Mouse (Mus musculus) liver, embryonic 11.5 days (tissue): Measurements from ENCODE around the gene A630001G21Rik. TPM values are rescaled to one million over a fixed set of nuclear protein-coding genes. Genes with fewer than 3 reads are reported as not detected.
"Not testable (repeated sequence)": the region's sequence is repeated elsewhere in the genome, so short reads cannot be mapped to it uniquely, and the experiment has no call there.

Source experiments
- ATAC-seq: fragments of 200-750 bp; cut with Nextera tagmentation; replicated peaks from 2 replicates; pipeline ENCODE4 v1.8.0; 2017; ENCODE audit warnings: moderate number of reproducible peaks, mild to moderate bottlenecking, moderate TSS enrichment, moderate library complexity; ENCODE audit not compliant: low FRiP score
- DNase-seq: peaks from one replicate; pipeline ENCODE4 v3.0.0-alpha.2; 2017; ENCODE audit warnings: low spot score
- H3K27ac ChIP-seq: fragments of 300-500 bp; sonication (generic); 2 replicates; pipeline ENCODE4 v1.5.1; 2014; ENCODE audit warnings: mild to moderate bottlenecking, low read depth, low read length, control low read depth
- H3K27me3 ChIP-seq: fragments of 300-500 bp; sonication (generic); replicated peaks from 2 replicates; pipeline ENCODE4 v1.6.1; 2014; ENCODE audit warnings: low read length, mixed read lengths; ENCODE audit not compliant: control insufficient read depth, insufficient read depth
- H3K36me3 ChIP-seq: fragments of 300-500 bp; sonication (generic); 2 replicates; pipeline ENCODE4 v1.6.1; 2014; ENCODE audit warnings: mild to moderate bottlenecking, low read length, moderate library complexity, mixed read lengths; ENCODE audit not compliant: control insufficient read depth, insufficient read depth
- H3K4me1 ChIP-seq: fragments of 300-500 bp; sonication (generic); replicated peaks from 2 replicates; pipeline ENCODE4 v1.6.1; 2014; ENCODE audit warnings: low read length, mixed read lengths; ENCODE audit not compliant: control insufficient read depth, insufficient read depth
- H3K4me2 ChIP-seq: fragments of 300-500 bp; sonication (generic); 2 replicates; pipeline ENCODE4 v1.6.1; 2014; ENCODE audit warnings: mild to moderate bottlenecking, control low read depth, moderate library complexity
- H3K4me3 ChIP-seq: fragments of 300-500 bp; sonication (generic); 2 replicates; pipeline ENCODE4 v1.5.1; 2014; ENCODE audit warnings: low read depth, low read length, control low read depth
- H3K9ac ChIP-seq: fragments of 300-500 bp; sonication (generic); 2 replicates; pipeline ENCODE4 v1.6.1; 2014; ENCODE audit warnings: low read depth, low read length, control low read depth
- H3K9me3 ChIP-seq: fragments of 300-500 bp; sonication (generic); 2 replicates; pipeline ENCODE4 v1.6.1; 2016; ENCODE audit warnings: low read length, inconsistent platforms, mixed read lengths; ENCODE audit not compliant: control insufficient read depth
- WGBS: fragments of 180-500 bp; shearing (Covaris S2); extraction: QIAGEN DNeasy Blood & Tissue Kit; methylation state at CpG from one replicate; pipeline ENCODE4 v1.1.7; 2014; 5-methylcytosine and 5-hydroxymethylcytosine counted together
- polyA plus RNA-seq: library from polyadenylated mRNA; unstranded; fragments of >200 nt; fragmentation: Nextera tagmentation; extraction: Ambion mirVana; gene quantifications from 2 replicates; pipeline ENCODE4 v1.2.1, GENCODE M21; 2014

The A630001G21Rik gene
- polyA plus RNA-seq, result 3.2 and 3.5 TPM in 2 replicates

DNA sequence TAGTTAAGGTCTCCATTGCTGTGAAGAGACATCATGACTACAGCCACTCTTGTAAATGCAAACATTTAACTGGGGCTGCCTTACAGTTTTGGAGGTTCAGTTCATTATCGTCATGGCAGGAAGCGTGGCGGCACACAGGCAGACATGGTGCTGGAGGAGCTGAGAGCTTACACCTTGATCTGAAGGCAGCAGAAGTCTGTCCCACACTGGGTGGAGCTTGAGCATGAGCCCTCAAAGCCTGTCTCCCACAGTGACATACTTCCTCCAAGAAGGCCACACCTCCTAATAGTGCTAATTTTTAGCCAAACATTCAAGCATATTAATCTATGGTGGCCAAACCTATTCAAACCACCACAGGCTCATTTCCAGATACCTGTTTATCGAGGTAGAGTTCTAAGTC is at the start of gene A630001G21Rik:
Gene A630001G21Rik (minus strand): TSS at position 208 of the 400 bp plus-strand sequence.
- no peak within 1 kb of the TSS for H3K9ac ChIP-seq
- no peak for DNase-seq
- no peak within 1 kb of the TSS for H3K4me3 ChIP-seq
- ATAC-seq, result no peak
- no peak within 1 kb of the TSS for H3K27ac ChIP-seq
- no peaks in the 10 kb centered on the region for H3K36me3 ChIP-seq
- WGBS, result 88% methylated on average over 4 of the region's 4 CpGs
- H3K4me2 ChIP-seq, result no peak within 1 kb of the TSS
- H3K4me1 ChIP-seq, result no peaks in the 10 kb centered on the region
- no peaks in the 10 kb centered on the region for H3K27me3 ChIP-seq
- H3K9me3 ChIP-seq, result no peaks in the 10 kb centered on the region

DNA sequence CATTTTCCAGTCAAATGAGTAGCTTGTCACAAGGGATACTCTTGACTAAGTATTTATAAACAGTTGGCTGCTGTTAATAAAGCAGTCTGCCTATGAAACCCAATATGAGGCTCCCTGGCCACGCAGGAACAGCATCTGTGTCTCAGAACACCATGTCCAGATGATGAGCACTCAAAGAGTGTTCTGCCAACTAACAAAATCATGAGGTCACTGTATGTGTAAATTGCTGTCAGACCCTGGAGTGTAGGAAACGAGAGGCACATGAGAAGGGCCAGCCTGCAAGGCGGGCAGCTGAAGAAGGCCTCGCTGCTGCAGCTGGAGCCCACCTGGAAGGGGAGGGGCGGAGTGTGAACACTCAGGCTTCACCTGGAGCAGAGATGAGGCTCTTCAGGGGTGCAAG is 48.7 kb upstream of the A630001G21Rik start:
- Histone ChIP-seq H3K36me3 (0 out of 2 replicates have a peak, but pooled peaks cover 5% of the 10 kb centered on the region), H3K4me2 (no peak overlapping the region), H3K9me3 (no peaks in the 10 kb centered on the region), H3K27ac (no peak overlapping the region), H3K4me3 (no peak overlapping the region), H3K27me3 (no peaks in the 10 kb centered on the region), H3K9ac (no peak overlapping the region), H3K4me1 (no peaks in the 10 kb centered on the region)
- DNase-seq, result no peak
- 91% methylated on average over 5 of the region's 5 CpGs for WGBS
- ATAC-seq, result no peak

DNA sequence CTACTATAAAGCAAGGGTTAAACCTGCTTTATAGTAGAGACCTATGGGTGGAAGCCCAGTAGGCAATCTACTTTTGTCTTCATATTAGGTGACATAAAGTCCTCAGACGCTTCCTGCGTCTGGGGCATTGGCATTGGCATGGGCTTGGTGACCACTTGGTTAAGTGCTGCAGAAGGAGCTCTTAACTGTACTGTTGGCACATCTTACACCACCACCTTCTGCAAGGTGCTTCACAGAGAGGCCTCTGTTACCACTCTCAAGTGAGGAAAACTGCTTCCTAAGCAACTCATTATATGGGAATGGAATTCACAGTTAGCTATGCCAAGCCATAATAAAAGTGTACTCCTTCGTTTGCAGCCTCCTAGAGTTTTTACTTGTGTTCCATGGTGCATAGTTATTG is 46.5 kb upstream of the A630001G21Rik start:
- Histone ChIP-seq H3K4me1 (no peaks in the 10 kb centered on the region), H3K4me3 (no peak overlapping the region), H3K9ac (no peak overlapping the region), H3K4me2 (no peak overlapping the region), H3K27me3 (no peaks in the 10 kb centered on the region), H3K27ac (no peak overlapping the region), H3K36me3 (peaks cover 12% of the 10 kb centered on the region), H3K9me3 (no peaks in the 10 kb centered on the region)
- 91% methylated on average over 3 of the region's 3 CpGs for WGBS
- ATAC-seq (no peak), DNase-seq (no peak)

DNA sequence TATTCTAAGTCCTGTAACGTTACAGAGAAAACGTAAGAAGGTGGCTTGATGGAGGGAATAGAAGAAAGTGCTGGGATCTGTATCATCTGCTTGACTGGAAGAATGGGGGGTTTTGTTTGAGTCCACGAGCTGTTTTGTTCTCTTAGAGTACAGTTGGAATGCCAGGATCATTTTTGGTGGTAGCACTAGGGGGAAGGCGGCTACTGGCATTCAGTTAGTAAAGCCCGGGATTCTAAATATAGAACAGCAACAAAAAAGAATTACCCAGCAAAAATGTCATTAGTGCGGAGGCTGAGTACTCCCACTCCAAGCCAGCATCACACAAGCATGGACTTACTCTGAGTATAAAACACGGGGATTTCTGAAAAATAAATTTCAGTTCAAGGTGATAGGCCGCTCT is 43.8 kb upstream of the A630001G21Rik start:
- Histone ChIP-seq H3K9ac (no peak overlapping the region), H3K4me1 (no peaks in the 10 kb centered on the region), H3K36me3 (peaks cover 21% of the 10 kb centered on the region), H3K9me3 (no peaks in the 10 kb centered on the region), H3K4me3 (no peak overlapping the region), H3K4me2 (no peak overlapping the region), H3K27me3 (no peaks in the 10 kb centered on the region), H3K27ac (no peak overlapping the region)
- 92% methylated on average over 8 of the region's 8 CpGs for WGBS
- DNase-seq (no peak), ATAC-seq (no peak)

DNA sequence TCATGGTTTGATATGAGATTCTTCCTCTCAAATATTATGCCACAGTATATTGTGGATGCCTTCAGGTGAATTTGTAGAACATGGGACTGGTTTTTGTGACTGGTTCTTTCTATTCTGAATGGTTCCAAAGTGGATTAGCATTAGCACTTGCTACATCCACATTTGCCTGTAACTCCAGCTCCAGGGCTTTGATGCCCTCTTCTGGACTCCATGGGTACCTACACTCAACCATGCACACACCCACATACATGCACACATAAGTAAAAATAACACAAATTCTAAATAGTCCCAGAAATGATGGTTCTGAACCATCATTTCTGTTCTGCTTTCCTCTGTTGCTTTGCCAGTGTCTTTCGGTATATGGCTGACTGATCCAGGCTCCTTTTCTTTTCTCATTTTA is 41.3 kb upstream of the A630001G21Rik start:
- no peaks in the 10 kb centered on the region for H3K27me3 ChIP-seq

DNA sequence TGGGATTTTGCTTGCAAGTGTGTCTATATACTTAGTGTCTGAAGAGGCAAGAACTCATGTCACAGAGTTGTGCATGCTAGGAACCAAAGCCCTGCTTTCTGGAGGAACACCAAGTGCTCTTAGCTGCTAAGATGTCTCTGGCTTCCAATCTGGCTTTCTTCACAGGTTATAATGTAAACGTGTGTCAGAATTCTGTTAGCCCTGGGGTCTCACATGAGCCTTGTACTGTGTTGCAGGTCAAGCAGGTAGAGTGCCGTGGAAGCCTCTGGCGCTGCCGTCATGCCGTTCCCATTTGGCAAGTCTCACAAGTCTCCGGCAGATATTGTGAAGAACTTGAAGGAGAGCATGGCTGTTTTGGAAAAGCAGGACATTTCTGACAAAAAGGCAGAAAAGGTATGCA is 39.7 kb upstream of the A630001G21Rik start:
- no peaks in the 10 kb centered on the region for H3K9me3 ChIP-seq
- no peaks in the 10 kb centered on the region for H3K27me3 ChIP-seq
- H3K36me3 ChIP-seq, result peaks cover 21% of the 10 kb centered on the region
- ATAC-seq, result no peak
- H3K4me3 ChIP-seq, result no peak overlapping the region
- no peak overlapping the region for H3K27ac ChIP-seq
- DNase-seq, result no peak
- H3K4me2 ChIP-seq, result no peak overlapping the region
- H3K9ac ChIP-seq, result no peak overlapping the region
- whole genome bisulfite sequencing, result 93% methylated on average over 6 of the region's 6 CpGs
- H3K4me1 ChIP-seq, result peaks cover 7% of the 10 kb centered on the region

More for the DNA sequence above, 41.3 kb upstream of the A630001G21Rik start:
- Histone ChIP-seq H3K27ac (no peak overlapping the region), H3K4me1 (no peaks in the 10 kb centered on the region), H3K9me3 (no peaks in the 10 kb centered on the region), H3K4me3 (no peak overlapping the region), H3K4me2 (no peak overlapping the region), H3K9ac (no peak overlapping the region), H3K36me3 (peaks cover 21% of the 10 kb centered on the region)
- WGBS, result 94% methylated on average over 1 of the region's 1 CpGs
- DNase-seq (no peak), ATAC-seq (no peak)

DNA sequence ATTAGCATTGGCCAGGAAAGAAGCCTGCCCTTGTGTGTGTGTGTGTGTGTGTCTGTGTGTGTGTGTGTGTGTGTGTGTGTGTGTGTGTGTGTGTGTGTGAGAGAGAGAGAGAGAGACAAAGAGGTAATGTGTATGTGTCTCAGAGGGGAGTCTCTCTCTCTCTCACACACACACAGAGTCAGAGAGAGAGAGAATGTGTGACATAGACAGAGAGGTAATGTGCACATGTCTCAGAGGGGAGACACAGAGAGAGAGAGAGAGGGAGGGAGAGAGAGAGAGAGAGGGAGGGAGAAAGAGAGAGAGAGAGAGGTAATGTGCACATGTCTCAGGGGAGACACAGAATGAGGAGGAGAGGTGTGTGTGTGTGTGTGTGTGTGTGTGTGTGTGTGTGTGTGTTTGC is 35.8 kb upstream of the A630001G21Rik start:
- H3K27ac ChIP-seq, H3K36me3 ChIP-seq, H3K9me3 ChIP-seq, H3K4me2 ChIP-seq, H3K4me1 ChIP-seq, H3K9ac ChIP-seq, H3K4me3 ChIP-seq, ATAC-seq, H3K27me3 ChIP-seq, DNase-seq: not testable (repeated sequence)

DNA sequence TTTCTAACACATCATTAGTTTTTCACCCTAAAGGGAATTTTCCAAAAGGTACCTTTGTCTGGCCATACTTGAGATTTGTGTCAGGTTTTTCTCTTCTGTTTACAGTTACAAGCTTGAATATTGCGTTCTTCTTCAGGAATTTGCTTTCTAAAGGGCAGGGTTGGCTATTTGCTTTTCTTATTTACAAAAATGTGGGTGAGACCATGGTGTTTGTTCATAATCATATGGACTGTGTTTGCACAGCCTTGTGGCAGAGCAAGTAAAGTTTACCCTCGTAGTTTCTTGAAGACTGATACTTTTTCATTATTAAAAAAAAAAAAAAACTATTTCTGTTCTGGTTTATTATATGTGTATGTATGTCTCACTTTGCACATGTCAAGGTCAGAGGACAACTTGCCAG is 32.3 kb upstream of the A630001G21Rik start:
- Histone ChIP-seq H3K27ac (no peak overlapping the region), H3K36me3 (no peaks in the 10 kb centered on the region), H3K4me2 (no peak overlapping the region), H3K4me3 (no peak overlapping the region), H3K4me1 (peaks cover 7% of the 10 kb centered on the region), H3K9ac (no peak overlapping the region), H3K27me3 (no peaks in the 10 kb centered on the region), H3K9me3 (no peaks in the 10 kb centered on the region)
- WGBS, result 80% methylated on average over 2 of the region's 2 CpGs
- DNase-seq (no peak), ATAC-seq (no peak)

DNA sequence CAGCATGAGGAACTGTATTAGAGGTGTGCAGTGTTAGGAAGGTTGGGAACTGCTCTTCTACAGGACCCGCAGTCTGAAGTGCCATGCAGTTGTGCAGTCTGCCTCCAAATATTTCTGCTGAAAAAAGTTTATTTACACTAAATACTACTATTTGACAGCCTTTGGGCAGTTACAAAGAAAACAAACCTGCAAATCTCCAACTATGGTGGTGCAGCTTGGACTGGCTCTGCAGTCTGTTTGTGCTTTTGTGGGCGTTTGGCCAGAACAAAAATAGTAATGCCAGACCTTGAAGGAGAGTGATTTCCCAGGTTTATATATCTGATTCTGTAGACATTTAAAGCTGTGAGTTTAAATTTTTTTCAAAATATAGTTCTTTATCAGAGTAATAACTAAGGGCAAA is 31.9 kb upstream of the A630001G21Rik start:
- H3K9ac ChIP-seq, result no peak overlapping the region
- peaks cover 7% of the 10 kb centered on the region for H3K4me1 ChIP-seq
- no peaks in the 10 kb centered on the region for H3K9me3 ChIP-seq
- ATAC-seq (no peak), DNase-seq (no peak)
- H3K36me3 ChIP-seq, result no peaks in the 10 kb centered on the region
- no peaks in the 10 kb centered on the region for H3K27me3 ChIP-seq
- H3K4me2 ChIP-seq, result no peak overlapping the region
- H3K4me3 ChIP-seq, result no peak overlapping the region
- WGBS, result 85% methylated on average over 2 of the region's 2 CpGs
- H3K27ac ChIP-seq, result no peak overlapping the region
